Mouse (Mus musculus) forebrain, postnatal 0 days (tissue): ENCODE data around the gene Cdkal1. TPM values are rescaled to one million over a fixed set of nuclear protein-coding genes. Genes with fewer than 3 reads are reported as not detected.

Source experiments
- ATAC-seq: fragments of 200-750 bp; cut with Nextera tagmentation; 2 replicates; pipeline ENCODE4 v1.8.0; 2017; ENCODE audit warnings: mild to moderate bottlenecking, moderate library complexity
- DNase-seq: peaks from one replicate; pipeline ENCODE4 v3.0.0-alpha.2; 2015
- H3K27ac ChIP-seq: fragments of 300-500 bp; sonication (generic); 2 replicates; pipeline ENCODE4 v1.5.1; 2014; ENCODE audit warnings: low read depth, mild to moderate bottlenecking, antibody characterized with exemption, low read length, moderate library complexity, mixed read lengths
- H3K27me3 ChIP-seq: fragments of 300-500 bp; sonication (generic); 2 replicates; pipeline ENCODE4 v1.6.1; 2014; ENCODE audit warnings: mild to moderate bottlenecking, low read length, mixed read lengths; ENCODE audit not compliant: insufficient read depth
- H3K36me3 ChIP-seq: fragments of 300-500 bp; sonication (generic); 2 replicates; pipeline ENCODE4 v1.6.1; 2014; ENCODE audit warnings: mild to moderate bottlenecking, moderate library complexity; ENCODE audit not compliant: insufficient read depth
- H3K4me1 ChIP-seq: fragments of 300-500 bp; sonication (generic); 2 replicates; pipeline ENCODE4 v1.6.1; 2014; ENCODE audit warnings: antibody characterized with exemption; ENCODE audit not compliant: insufficient read depth
- H3K4me2 ChIP-seq: fragments of 300-500 bp; sonication (generic); 2 replicates; pipeline ENCODE4 v1.6.1; 2014; ENCODE audit warnings: low read depth, mild to moderate bottlenecking, moderate library complexity
- H3K4me3 ChIP-seq: fragments of 300-500 bp; sonication (generic); 2 replicates; pipeline ENCODE4 v1.5.1; 2014; ENCODE audit warnings: low read depth, low read length, mixed read lengths
- H3K9ac ChIP-seq: fragments of 300-500 bp; sonication (generic); 2 replicates; pipeline ENCODE4 v1.6.1; 2014; ENCODE audit warnings: mild to moderate bottlenecking
- H3K9me3 ChIP-seq: fragments of 300-500 bp; sonication (generic); 2 replicates; pipeline ENCODE4 v1.6.1; 2016; ENCODE audit warnings: low read length
- CTCF ChIP-seq: sonication (generic); IDR thresholded peaks from 2 replicates; pipeline ENCODE4 v1.5.1; 2016; ENCODE audit warnings: antibody characterized with exemption, control low read depth, low read depth
- WGBS: fragments of 180-500 bp; shearing (Covaris S2); extraction: QIAGEN DNeasy Blood & Tissue Kit; methylation state at CpG from one replicate; pipeline ENCODE4 v1.1.7; 2014; 5-methylcytosine and 5-hydroxymethylcytosine counted together
- polyA plus RNA-seq: library from polyadenylated mRNA; unstranded; fragments of >200 nt; fragmentation: Nextera tagmentation; extraction: Ambion mirVana; gene quantifications from 2 replicates; pipeline ENCODE4 v1.2.1, GENCODE M21; 2015
- total RNA-seq: library from RNA; depleted of rRNA; stranded (reverse); fragments of >200 nt; gene quantifications from 2 replicates; pipeline ENCODE4 v1.2.3, GENCODE M21; 2014

The Cdkal1 gene
- total and polyA plus RNA-seq, 2 experiments from 2014 or later: 16.7 to 18.3 TPM

DNA sequence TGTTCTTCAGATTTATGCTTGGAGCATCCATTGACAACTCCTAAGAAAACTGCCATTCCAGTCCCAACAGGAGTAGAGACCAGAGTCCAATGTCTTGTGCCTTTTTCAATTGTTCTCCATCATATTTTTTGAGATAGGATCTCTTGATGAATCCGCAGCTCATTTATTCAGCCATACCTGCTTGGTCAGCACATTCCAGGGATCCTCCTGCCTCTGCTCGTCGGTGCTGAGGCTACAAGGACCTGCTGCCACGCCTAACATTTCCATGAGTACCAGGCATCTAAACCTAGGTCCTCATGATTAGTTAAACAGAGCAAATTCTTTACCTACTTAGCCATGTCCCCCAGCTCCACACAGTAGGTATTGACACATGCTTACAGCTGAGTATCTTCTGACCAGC lies 676.2 kb downstream of the Cdkal1 start:
- H3K27ac ChIP-seq: no peak overlapping the region
- no peaks in the 10 kb centered on the region for H3K4me1 ChIP-seq
- no peak overlapping the region for H3K9ac ChIP-seq
- WGBS: 96% methylated on average over 4 of the region's 4 CpGs
- DNase-seq (no peak), ATAC-seq (no peak)
- no peaks in the 10 kb centered on the region for H3K36me3 ChIP-seq
- H3K9me3 ChIP-seq: no peaks in the 10 kb centered on the region
- no peak for TF ChIP-seq CTCF
- H3K4me2 ChIP-seq: no peak overlapping the region
- H3K4me3 ChIP-seq: no peak overlapping the region
- no peaks in the 10 kb centered on the region for H3K27me3 ChIP-seq

DNA sequence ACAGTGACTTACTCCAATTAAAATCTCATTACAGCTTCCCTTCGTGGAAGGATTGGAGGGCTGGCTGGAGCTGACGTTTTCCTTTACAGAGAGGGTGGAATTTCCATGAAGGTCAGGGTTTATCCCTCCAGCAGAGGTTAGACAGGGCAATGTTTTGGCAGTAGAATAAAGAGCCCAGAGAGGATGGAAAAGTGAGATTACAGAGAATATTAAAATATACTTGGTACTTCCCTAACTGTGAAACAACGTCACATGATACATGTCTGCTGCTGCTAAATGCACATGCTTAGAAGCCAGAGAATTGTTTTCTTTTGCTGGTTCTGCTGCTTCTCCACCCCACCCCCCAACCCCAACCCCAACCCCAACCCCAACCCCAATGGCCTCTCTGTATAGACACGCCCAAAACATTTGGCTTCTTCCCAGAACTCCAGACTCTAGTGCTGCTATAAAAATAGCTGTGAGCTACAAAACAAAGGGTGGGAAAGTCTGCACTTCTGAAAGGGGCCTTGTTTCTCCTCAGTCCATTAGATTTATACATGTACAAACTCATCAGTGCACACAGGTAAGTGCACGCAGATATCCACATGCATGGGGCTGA lies 677.5 kb downstream of the Cdkal1 start:
- WGBS: 39% methylated on average over 5 of the region's 5 CpGs
- no peak for ATAC-seq
- H3K9ac ChIP-seq: no peak overlapping the region

DNA sequence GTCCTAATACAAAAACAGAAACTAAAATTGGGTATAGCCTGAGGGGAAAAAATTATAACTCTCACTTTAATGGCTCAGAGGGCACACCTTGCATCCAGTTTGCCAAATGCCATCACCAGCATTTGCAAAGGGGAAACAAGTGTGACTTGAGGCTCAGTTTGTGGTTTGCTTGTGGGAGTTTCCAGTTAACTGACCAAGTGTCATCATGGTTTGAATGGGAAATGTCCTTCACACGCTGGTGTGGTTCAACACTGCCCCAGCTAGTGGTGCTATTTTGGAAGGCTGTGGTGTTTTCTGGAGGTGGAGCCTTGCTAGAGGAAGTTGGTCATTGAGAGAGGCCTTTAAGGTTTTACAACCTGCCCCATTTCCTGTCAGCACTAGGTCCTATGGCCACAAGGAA lies 686.1 kb downstream of the Cdkal1 start:
- Histone ChIP-seq H3K9ac (no peak overlapping the region), H3K4me3 (no peak overlapping the region), H3K27ac (no peak overlapping the region), H3K4me2 (no peak overlapping the region), H3K4me1 (no peaks in the 10 kb centered on the region), H3K36me3 (no peaks in the 10 kb centered on the region), H3K9me3 (no peaks in the 10 kb centered on the region), H3K27me3 (no peaks in the 10 kb centered on the region)
- no peak for TF ChIP-seq CTCF
- WGBS: 88% methylated on average over 1 of the region's 1 CpGs
- DNase-seq: no peak
- ATAC-seq: no peak

More for the DNA sequence above, 677.5 kb downstream of the Cdkal1 start:
- no peak for DNase-seq
- H3K4me2 ChIP-seq: no peak overlapping the region
- TF ChIP-seq CTCF: no peak
- H3K9me3 ChIP-seq: no peaks in the 10 kb centered on the region
- H3K4me3 ChIP-seq: no peak overlapping the region
- no peaks in the 10 kb centered on the region for H3K36me3 ChIP-seq
- H3K27ac ChIP-seq: no peak overlapping the region
- H3K4me1 ChIP-seq: no peaks in the 10 kb centered on the region
- H3K27me3 ChIP-seq: no peaks in the 10 kb centered on the region

DNA sequence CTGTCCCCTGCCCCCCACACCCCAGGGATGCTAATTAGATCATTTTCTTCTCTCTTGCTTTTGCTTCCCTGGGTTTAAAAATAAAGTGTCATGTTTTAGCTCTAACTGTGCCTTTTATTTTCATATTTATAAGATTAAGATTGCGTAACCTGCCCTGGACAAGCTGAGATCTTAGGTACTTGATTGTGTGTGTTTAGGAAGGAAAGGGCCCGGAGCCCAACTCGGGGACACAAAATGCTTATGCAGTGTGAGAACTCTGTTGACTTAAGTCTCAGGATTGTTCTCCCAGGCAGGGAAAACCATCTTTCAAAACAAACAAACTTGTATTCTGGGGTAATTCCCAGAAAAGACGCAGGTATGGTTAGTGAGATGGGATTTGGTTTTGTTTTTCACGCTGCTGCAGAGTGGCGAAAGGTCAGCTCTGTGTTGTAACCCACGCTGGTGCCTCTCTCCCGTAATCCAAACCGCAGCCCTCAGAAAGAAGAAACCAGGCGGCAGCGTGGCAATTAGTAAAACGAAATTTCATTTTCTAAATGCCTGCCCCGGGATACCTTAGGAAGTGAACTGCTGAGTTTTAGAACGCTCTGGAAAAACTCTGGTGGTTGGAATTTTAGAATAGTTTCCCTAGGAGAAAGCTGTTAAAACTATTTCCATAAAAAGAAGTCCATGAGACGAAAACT lies 690.5 kb downstream of the Cdkal1 start:
- H3K36me3 ChIP-seq: no peaks in the 10 kb centered on the region
- ATAC-seq (no peak), DNase-seq (no peak)
- no peak overlapping the region for H3K27ac ChIP-seq
- H3K4me3 ChIP-seq: no peak overlapping the region
- H3K9ac ChIP-seq: no peak overlapping the region
- H3K4me1 ChIP-seq: no peaks in the 10 kb centered on the region
- H3K4me2 ChIP-seq: no peak overlapping the region
- no peak for TF ChIP-seq CTCF
- H3K9me3 ChIP-seq: no peaks in the 10 kb centered on the region
- no peaks in the 10 kb centered on the region for H3K27me3 ChIP-seq
- WGBS: 41% methylated on average over 15 of the region's 15 CpGs

DNA sequence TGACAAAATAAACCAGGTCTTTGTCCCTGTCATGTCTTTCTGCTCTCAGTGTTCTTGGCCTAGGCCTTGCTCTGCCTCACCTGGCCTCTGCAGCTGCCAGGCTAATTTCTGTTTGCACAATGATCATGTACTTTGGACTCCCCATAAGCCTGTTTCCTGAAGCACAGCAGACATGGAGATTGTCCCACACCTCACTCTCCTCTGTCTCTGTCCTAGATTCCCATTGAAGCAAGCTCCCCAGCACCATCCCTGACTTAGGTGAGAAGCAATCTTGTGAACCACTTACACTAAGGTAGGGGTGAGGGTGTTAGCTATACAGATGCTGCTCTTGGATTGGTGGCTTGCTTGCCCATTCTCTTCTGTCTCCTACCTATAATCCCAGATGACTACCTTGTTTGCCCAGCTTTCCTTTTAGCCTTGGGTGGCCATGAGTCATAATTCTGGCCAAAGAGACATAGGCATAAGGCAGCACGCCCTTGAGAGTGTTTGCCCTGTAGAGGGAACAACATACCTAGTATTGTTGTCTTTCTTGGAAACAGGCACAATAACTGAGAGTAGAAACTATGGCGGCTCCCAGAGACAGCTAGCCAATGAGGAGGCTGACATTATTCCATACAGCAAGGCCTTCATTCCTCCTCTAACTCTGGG lies 692.5 kb downstream of the Cdkal1 start:
- no peak for ATAC-seq
- no peak overlapping the region for H3K4me3 ChIP-seq

DNA sequence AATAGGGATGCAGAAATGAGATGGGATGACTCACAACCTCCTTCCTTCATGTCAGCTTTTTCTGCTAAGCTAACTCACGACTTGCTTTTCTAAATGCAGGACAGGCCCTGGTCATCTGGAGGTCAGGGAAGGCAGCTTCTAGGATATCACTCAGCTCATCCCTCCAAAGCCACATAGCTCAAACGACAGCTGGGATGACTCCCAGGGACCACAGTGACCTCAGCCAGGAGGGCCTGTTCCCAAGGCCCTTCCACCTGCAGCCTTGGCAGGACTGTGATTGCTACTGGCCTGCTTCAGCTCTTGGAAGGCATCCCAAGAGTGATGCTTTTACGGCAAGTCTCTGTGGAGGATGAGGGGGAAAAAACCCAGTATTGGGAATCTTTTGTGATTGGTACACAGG lies 693.0 kb downstream of the Cdkal1 start:
- Histone ChIP-seq H3K4me2 (no peak overlapping the region), H3K4me3 (no peak overlapping the region), H3K9ac (no peak overlapping the region), H3K27ac (no peak overlapping the region), H3K9me3 (no peaks in the 10 kb centered on the region), H3K36me3 (no peaks in the 10 kb centered on the region), H3K4me1 (no peaks in the 10 kb centered on the region), H3K27me3 (no peaks in the 10 kb centered on the region)
- no peak for TF ChIP-seq CTCF
- WGBS: 69% methylated on average over 3 of the region's 3 CpGs
- ATAC-seq (no peak), DNase-seq (no peak)

More for the DNA sequence above, 692.5 kb downstream of the Cdkal1 start:
- H3K9ac ChIP-seq: no peak overlapping the region
- no peak for DNase-seq
- no peaks in the 10 kb centered on the region for H3K27me3 ChIP-seq
- H3K9me3 ChIP-seq: no peaks in the 10 kb centered on the region
- no peaks in the 10 kb centered on the region for H3K4me1 ChIP-seq
- no peaks in the 10 kb centered on the region for H3K36me3 ChIP-seq
- no peak overlapping the region for H3K4me2 ChIP-seq
- 97% methylated on average over 2 of the region's 2 CpGs for WGBS
- TF ChIP-seq CTCF: no peak
- no peak overlapping the region for H3K27ac ChIP-seq

DNA sequence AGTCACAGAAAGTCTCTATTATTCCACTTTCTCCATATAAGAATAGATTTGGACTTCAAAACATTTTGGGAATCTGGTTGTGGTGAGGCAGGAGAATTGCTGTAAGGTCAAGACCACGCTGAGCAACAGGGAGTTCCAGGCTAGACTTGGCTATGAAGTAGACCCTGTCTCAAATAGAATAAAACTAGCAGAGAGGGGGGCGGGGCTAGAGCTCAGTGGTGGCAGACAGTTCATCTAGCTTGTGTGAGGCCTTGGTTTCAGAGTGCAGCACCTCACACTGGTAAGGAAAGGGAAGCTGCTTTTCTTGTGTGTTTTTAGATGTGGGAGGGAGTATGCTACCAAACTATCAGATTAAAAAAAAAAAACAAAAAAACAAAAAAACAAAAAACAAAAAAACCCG lies 694.0 kb downstream of the Cdkal1 start:
- TF ChIP-seq CTCF: no peak
- Histone ChIP-seq H3K9me3 (no peaks in the 10 kb centered on the region), H3K27me3 (no peaks in the 10 kb centered on the region), H3K4me2 (no peak overlapping the region), H3K4me3 (no peak overlapping the region), H3K36me3 (no peaks in the 10 kb centered on the region), H3K27ac (no peak overlapping the region), H3K9ac (no peak overlapping the region), H3K4me1 (no peaks in the 10 kb centered on the region)
- no peak for DNase-seq
- ATAC-seq: no peak
- 87% methylated on average over 3 of the region's 3 CpGs for WGBS
